Mouse (Mus musculus) liver (tissue): ENCODE measurements around the gene Rxfp4.

Experiments
- DNase-seq: peaks from one replicate; pipeline ENCODE4 v3.0.0-alpha.2; 2020; ENCODE audit warnings: mixed read lengths

The Rxfp4 gene

GRCm38 (mm10) chr3:88652846-88653515 is at the start of gene Rxfp4:
TSS of gene Rxfp4 (minus strand) at chr3:88653142.
- no peak for DNase-seq

DNA sequence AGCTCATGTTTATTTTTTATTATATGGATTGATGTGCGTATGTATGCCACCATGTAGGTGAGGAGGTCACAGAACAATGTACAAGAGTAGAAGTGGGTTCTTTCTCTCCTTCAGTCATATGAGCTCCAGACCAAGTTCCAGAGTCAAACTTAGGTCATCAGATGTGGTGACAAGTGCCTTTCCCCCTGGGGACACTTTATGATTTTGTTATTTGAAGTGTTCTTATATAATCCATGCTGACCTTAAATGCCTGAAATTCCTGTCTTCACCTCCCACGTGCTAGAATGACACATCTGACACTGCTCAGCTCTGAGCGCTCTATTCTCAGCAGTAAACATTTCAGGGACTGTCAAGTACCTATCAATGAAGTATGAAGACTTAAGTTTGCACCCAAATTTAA is 48.3 kb upstream of the Rxfp4 start:
- no peak for DNase-seq

GRCm38 (mm10) chr3:88700247-88700646 is 47.3 kb upstream of the Rxfp4 start:
- DNase-seq, result no peak

GRCm38 (mm10) chr3:88698834-88699233 is 45.9 kb upstream of the Rxfp4 start:
- no peak for DNase-seq

- no peak for DNase-seq
Observed at GRCm38 (mm10) chr3:88698051-88698450, 45.1 kb upstream of the Rxfp4 start.

DNA sequence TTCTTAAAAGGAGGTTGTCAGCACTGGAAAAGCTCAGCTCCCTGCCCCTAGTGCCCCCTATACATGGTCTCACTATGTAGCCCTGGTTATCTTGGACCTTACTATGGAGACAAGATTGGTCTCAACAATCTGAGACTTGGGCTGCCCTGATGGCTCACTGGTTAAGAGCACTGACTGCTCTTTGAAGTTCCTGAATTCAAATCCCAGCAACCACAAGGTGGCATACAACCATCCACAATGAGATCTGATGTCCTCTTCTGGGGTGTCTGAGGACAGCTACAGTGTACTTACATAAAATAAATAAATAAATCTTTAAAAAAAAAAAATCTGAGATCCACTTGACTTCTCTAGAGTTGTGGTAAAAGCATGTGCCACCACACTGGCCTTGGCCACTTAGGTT is 42.6 kb upstream of the Rxfp4 start:
- no peak for DNase-seq

GRCm38 (mm10) chr3:88689079-88689478 is 36.1 kb upstream of the Rxfp4 start:
- DNase-seq, result no peak

DNA sequence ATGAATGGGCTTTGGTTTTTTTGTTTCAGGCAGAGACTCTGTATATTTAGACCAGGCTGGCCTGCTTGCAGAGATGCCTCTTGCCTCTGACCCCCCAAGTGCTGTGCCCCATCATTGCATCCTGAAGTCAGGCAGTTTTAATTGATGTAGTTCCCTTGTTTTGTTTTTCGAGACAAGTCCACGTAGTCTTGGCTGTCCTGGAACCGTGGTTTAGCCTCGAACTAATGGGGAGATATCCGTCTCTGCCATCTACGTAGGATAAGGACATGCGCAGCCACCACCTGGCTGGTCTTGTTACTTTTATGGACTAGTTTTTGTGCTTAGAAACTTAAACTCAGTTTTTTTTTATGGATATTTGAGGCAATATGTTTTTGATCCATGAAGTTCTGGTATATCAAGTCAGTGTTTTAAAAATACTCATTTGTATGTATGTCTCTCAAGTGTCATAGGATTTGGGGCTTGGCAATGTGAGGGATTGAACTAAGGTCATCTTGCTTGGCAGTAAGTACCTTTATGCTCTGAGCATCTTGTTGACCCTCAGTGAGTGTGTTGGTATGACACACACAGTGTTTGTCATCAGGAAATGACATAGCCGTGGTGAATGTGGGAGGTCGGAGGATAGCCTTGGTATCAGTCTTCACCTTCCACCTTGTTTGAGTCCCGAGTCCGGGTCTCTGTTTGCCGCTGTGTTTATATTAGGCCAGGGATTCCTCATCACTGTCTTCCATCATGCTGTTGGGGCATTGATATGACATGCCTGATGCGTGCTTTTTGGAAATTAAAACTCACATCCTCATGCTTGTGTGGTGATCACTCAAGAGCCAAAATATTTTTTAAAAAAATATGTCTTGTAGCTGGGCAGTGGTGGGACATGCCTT is 34.0 kb upstream of the Rxfp4 start:
- peak; percentile 24 for DNase-seq

- DNase-seq, result peak; percentile 56
Observed at GRCm38 (mm10) chr3:88685958-88686451, 33.1 kb upstream of the Rxfp4 start.

GRCm38 (mm10) chr3:88684980-88685941 is 32.3 kb upstream of the Rxfp4 start, which contains the start of gene Khdc4:
TSS of gene Khdc4 (plus strand) at chr3:88685803.
- DNase-seq, result peak; percentile 96

GRCm38 (mm10) chr3:88684236-88684979 is 31.5 kb upstream of the Rxfp4 start:
- no peak for DNase-seq

GRCm38 (mm10) chr3:88683814-88684213 is 30.9 kb upstream of the Rxfp4 start:
- DNase-seq, result no peak

DNA sequence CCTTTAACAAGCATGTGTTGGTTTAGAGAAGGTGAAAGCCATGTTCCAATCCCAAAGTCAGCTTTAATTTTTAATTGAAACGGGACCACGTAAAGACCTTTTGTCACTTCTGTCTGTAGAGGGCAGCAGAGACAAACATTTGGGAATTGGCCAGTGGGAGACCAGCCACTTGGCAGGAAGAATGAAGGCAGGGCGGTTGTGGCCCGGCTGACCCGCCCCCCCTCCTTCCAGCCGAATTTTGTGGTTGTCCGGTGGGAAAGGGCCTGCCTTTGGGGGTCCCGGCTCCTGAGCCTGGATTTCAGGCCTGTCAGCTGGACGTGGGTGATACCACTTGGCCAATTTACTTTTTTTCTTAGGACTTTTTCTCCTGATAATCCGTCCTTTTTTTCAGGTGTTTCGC is 24.5 kb upstream of the Rxfp4 start:
- DNase-seq, result peak; percentile 71

DNA sequence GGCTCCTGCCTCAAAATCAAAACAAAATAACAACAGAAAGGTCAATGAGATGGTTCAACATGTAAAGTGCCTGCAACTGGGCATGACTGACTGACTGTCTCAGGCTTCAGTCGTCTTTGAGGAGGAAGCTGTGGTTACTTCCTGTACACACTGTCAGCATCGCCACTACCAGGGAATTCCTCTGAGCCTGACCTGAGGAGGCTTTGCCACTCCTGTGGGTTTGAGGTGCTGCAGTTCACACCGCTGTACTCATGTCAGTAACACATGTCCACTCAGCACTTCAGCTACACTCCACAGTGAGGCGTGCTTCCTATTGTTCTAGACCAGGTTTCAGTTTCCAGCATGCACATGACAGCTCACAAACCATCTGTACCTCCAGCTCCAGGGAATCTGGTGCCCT is 11.2 kb upstream of the Rxfp4 start:
- DNase-seq, result no peak

GRCm38 (mm10) chr3:88659798-88660197 is 6.9 kb upstream of the Rxfp4 start:
- no peak for DNase-seq

GRCm38 (mm10) chr3:88658441-88659127 is 5.6 kb upstream of the Rxfp4 start:
- no peak for DNase-seq

DNA sequence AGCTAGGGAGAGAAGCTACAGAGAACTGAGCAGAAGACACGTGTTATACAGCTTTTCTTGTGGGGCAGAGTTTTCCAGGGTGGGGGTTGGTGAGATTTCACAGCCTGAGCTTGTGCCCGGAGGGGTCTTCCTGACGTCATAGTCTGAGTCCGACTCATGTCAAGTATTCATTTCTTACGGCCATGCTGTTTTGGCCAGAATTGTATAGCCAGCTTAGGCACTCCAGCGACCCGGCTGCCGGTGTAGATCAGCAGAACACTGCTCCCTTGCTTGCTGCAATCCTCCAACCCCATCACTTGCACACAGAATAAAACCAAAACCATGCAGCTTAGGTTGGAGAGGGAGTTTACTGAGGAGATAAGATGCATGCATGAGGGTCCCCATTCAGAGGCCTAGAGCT is 2.7 kb upstream of the Rxfp4 start:
- no peak for DNase-seq

DNA sequence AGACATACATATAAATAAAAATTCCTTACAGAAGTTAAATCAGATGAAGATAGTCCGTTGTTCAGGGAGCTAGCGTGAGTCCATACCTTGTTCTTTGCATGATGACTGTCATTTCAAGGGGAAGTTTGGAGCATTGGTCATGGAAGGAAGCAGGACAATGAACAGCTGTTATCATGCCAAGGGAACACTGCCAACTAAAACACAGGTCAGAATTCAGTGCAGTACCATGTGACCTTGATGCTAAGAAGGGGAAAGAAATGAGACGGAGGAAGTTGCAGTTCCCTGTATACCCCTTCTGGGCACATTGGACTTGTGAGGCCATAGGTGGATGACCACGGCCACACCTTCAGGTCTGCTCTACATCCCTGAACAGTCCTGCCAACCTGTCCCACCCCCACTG is 1.7 kb upstream of the Rxfp4 start:
- DNase-seq, result no peak

GRCm38 (mm10) chr3:88653516-88654370 is 801 bp upstream of the Rxfp4 start:
- no peak for DNase-seq
